Mouse (Mus musculus) hindbrain, embryonic 16.5 days (tissue): Measurements from ENCODE around the gene Ankra2. TPM values are rescaled to one million over a fixed set of nuclear protein-coding genes. Genes with fewer than 3 reads are reported as not detected.

Experiments
- ATAC-seq: fragments of 200-750 bp; cut with Nextera tagmentation; 2 replicates; pipeline ENCODE4 v1.8.0; 2017; ENCODE audit warnings: moderate TSS enrichment, moderate library complexity
- H3K27ac ChIP-seq: fragments of 300-500 bp; sonication (generic); 2 replicates; pipeline ENCODE4 v1.5.1; 2014; ENCODE audit warnings: low read depth, mild to moderate bottlenecking, control low read depth, low read length, moderate library complexity
- H3K27me3 ChIP-seq: fragments of 300-500 bp; sonication (generic); replicated peaks from 2 replicates; pipeline ENCODE4 v1.6.1; 2014; ENCODE audit warnings: low read length; ENCODE audit not compliant: control insufficient read depth, insufficient read depth
- H3K36me3 ChIP-seq: fragments of 300-500 bp; sonication (generic); 2 replicates; pipeline ENCODE4 v1.6.1; 2014; ENCODE audit warnings: mild to moderate bottlenecking, low read length, moderate library complexity, mixed read lengths; ENCODE audit not compliant: control insufficient read depth, insufficient read depth
- H3K4me1 ChIP-seq: fragments of 300-500 bp; sonication (generic); 2 replicates; pipeline ENCODE4 v1.6.1; 2014; ENCODE audit warnings: low read depth, low read length; ENCODE audit not compliant: control insufficient read depth, insufficient read depth
- H3K4me2 ChIP-seq: fragments of 300-500 bp; sonication (generic); 2 replicates; pipeline ENCODE4 v1.6.1; 2014; ENCODE audit warnings: mild to moderate bottlenecking, low read length, control low read depth, moderate library complexity
- H3K4me3 ChIP-seq: fragments of 300-500 bp; sonication (generic); 2 replicates; pipeline ENCODE4 v1.5.1; 2014; ENCODE audit warnings: mild to moderate bottlenecking, low read length, control low read depth, moderate library complexity
- H3K9ac ChIP-seq: fragments of 300-500 bp; sonication (generic); 2 replicates; pipeline ENCODE4 v1.6.1; 2014; ENCODE audit warnings: low read depth, mild to moderate bottlenecking, control low read depth, low read length, moderate library complexity
- H3K9me3 ChIP-seq: fragments of 300-500 bp; sonication (generic); 2 replicates; pipeline ENCODE4 v1.6.1; 2014; ENCODE audit warnings: mild to moderate bottlenecking, low read length, moderate library complexity; ENCODE audit not compliant: control insufficient read depth
- WGBS: fragments of 180-500 bp; shearing (Covaris S2); extraction: QIAGEN DNeasy Blood & Tissue Kit; methylation state at CpG from one replicate; pipeline ENCODE4 v1.1.7; 2014; 5-methylcytosine and 5-hydroxymethylcytosine counted together
- polyA plus RNA-seq: library from polyadenylated mRNA; unstranded; fragments of >200 nt; fragmentation: Nextera tagmentation; extraction: Ambion mirVana; gene quantifications from 2 replicates; pipeline ENCODE4 v1.2.1, GENCODE M21; 2015

Ankra2 gene
- polyA plus RNA-seq, 1 experiment from 2014 or later, result 62.8 TPM

- ATAC-seq, result no peak
- Histone ChIP-seq H3K4me2 (no peak overlapping the region), H3K4me3 (no peak overlapping the region), H3K4me1 (no peaks in the 10 kb centered on the region), H3K9ac (no peak overlapping the region), H3K9me3 (no peaks in the 10 kb centered on the region), H3K27me3 (no peaks in the 10 kb centered on the region), H3K27ac (no peak overlapping the region), H3K36me3 (no peaks in the 10 kb centered on the region)
- 81% methylated on average over 12 of the region's 12 CpGs for WGBS
These were observed 18.2 kb downstream of the Ankra2 start for GRCm38 (mm10) chr13:98280990-98281650.

- no peak overlapping the region for H3K27ac ChIP-seq
- H3K36me3 ChIP-seq, result no peaks in the 10 kb centered on the region
- H3K4me1 ChIP-seq, result no peaks in the 10 kb centered on the region
- no peaks in the 10 kb centered on the region for H3K27me3 ChIP-seq
- H3K9ac ChIP-seq, result no peak overlapping the region
- no peak for ATAC-seq
- WGBS, result 42% methylated on average over 2 of the region's 2 CpGs
- H3K4me3 ChIP-seq, result no peak overlapping the region
- H3K4me2 ChIP-seq, result no peak overlapping the region
- H3K9me3 ChIP-seq, result no peaks in the 10 kb centered on the region
These were observed 27.8 kb downstream of the Ankra2 start for GRCm38 (mm10) chr13:98290719-98291118.

- Histone ChIP-seq H3K9ac (no peak overlapping the region), H3K9me3 (no peaks in the 10 kb centered on the region), H3K27me3 (no peaks in the 10 kb centered on the region), H3K4me1 (no peaks in the 10 kb centered on the region), H3K4me2 (no peak overlapping the region), H3K27ac (no peak overlapping the region), H3K4me3 (no peak overlapping the region), H3K36me3 (no peaks in the 10 kb centered on the region)
- no peak for ATAC-seq
- 85% methylated on average over 8 of the region's 8 CpGs for WGBS
These were observed 28.8 kb downstream of the Ankra2 start for GRCm38 (mm10) chr13:98291712-98292111.

- Histone ChIP-seq H3K9ac (no peak overlapping the region), H3K36me3 (no peaks in the 10 kb centered on the region), H3K4me1 (peaks cover 3% of the 10 kb centered on the region), H3K27ac (no peak overlapping the region), H3K9me3 (no peaks in the 10 kb centered on the region), H3K4me3 (no peak overlapping the region), H3K4me2 (no peak overlapping the region), H3K27me3 (no peaks in the 10 kb centered on the region)
- 44% methylated on average over 5 of the region's 5 CpGs for WGBS
- ATAC-seq, result no peak
These were observed 33.2 kb downstream of the Ankra2 start for GRCm38 (mm10) chr13:98296072-98296471.

GRCm38 (mm10) chr13:98297883-98298482 lies 35.1 kb downstream of the Ankra2 start:
- H3K27me3 ChIP-seq, result no peaks in the 10 kb centered on the region
- no peak overlapping the region for H3K27ac ChIP-seq
- H3K9me3 ChIP-seq, result no peaks in the 10 kb centered on the region
- WGBS, result 95% methylated on average over 6 of the region's 6 CpGs
- no peak overlapping the region for H3K9ac ChIP-seq
- ATAC-seq, result no peak
- H3K4me1 ChIP-seq, result peaks cover 3% of the 10 kb centered on the region
- H3K4me3 ChIP-seq, result no peak overlapping the region
- H3K36me3 ChIP-seq, result no peaks in the 10 kb centered on the region
- H3K4me2 ChIP-seq, result no peak overlapping the region

- H3K4me1 ChIP-seq, result peaks cover 3% of the 10 kb centered on the region
- 0 out of 2 replicates have a peak overlapping the region, but pooled peaks have one; percentile 39 for H3K9ac ChIP-seq
- no peaks in the 10 kb centered on the region for H3K9me3 ChIP-seq
- no peak overlapping the region for H3K27ac ChIP-seq
- 44% methylated on average over 21 of the region's 21 CpGs for WGBS
- no peaks in the 10 kb centered on the region for H3K36me3 ChIP-seq
- ATAC-seq, result peak; percentile 87
- peak overlapping the region; percentile 52 for H3K4me2 ChIP-seq
- H3K27me3 ChIP-seq, result no peaks in the 10 kb centered on the region
- peak overlapping the region; percentile 25 for H3K4me3 ChIP-seq
These were observed 36.2 kb downstream of the Ankra2 start for GRCm38 (mm10) chr13:98298833-98299758.

GRCm38 (mm10) chr13:98305257-98305656 lies 42.4 kb downstream of the Ankra2 start:
- no peak for ATAC-seq
- no peak overlapping the region for H3K4me2 ChIP-seq
- no peaks in the 10 kb centered on the region for H3K9me3 ChIP-seq
- no peak overlapping the region for H3K27ac ChIP-seq
- WGBS, result 81% methylated on average over 9 of the region's 9 CpGs
- peaks cover 10% of the 10 kb centered on the region for H3K36me3 ChIP-seq
- H3K4me3 ChIP-seq, result no peak overlapping the region
- H3K27me3 ChIP-seq, result no peaks in the 10 kb centered on the region
- no peaks in the 10 kb centered on the region for H3K4me1 ChIP-seq
- no peak overlapping the region for H3K9ac ChIP-seq

GRCm38 (mm10) chr13:98306393-98306792 lies 43.5 kb downstream of the Ankra2 start:
- H3K4me1 ChIP-seq, result no peaks in the 10 kb centered on the region
- peaks cover 21% of the 10 kb centered on the region for H3K36me3 ChIP-seq
- H3K9me3 ChIP-seq, result no peaks in the 10 kb centered on the region
- H3K4me3 ChIP-seq, result no peak overlapping the region
- H3K27me3 ChIP-seq, result no peaks in the 10 kb centered on the region
- H3K4me2 ChIP-seq, result no peak overlapping the region
- no peak overlapping the region for H3K9ac ChIP-seq
- WGBS, result 28% methylated on average over 5 of the region's 5 CpGs
- no peak overlapping the region for H3K27ac ChIP-seq
- ATAC-seq, result no peak
